Mouse (Mus musculus) CD4-positive helper T cell, adult 2 months (primary cell): ENCODE data around the gene Ninj2.

Source experiments
- DNase-seq: peaks from one replicate; pipeline ENCODE4 v3.0.0-alpha.2; 2012; ENCODE audit warnings: low read depth, missing footprints, low spot score

Gene Ninj2

GRCm38 (mm10) chr6:120091956-120092355 lies 1.2 kb upstream of the Ninj2 start:
- no peak for DNase-seq

- DNase-seq: no peak
Measured at GRCm38 (mm10) chr6:120094091-120094776, 1.1 kb downstream of the Ninj2 start.

GRCm38 (mm10) chr6:120095096-120095495 lies 1.9 kb downstream of the Ninj2 start:
- DNase-seq: no peak

GRCm38 (mm10) chr6:120095501-120095900 lies 2.4 kb downstream of the Ninj2 start:
- no peak for DNase-seq

GRCm38 (mm10) chr6:120099392-120099791 lies 6.2 kb downstream of the Ninj2 start:
- no peak for DNase-seq

GRCm38 (mm10) chr6:120101221-120101620 lies 8.1 kb downstream of the Ninj2 start:
- DNase-seq: no peak

- DNase-seq: no peak
Measured at GRCm38 (mm10) chr6:120101996-120102395, 8.8 kb downstream of the Ninj2 start.

GRCm38 (mm10) chr6:120103104-120103503 lies 10.0 kb downstream of the Ninj2 start:
- DNase-seq: no peak

- no peak for DNase-seq
Measured at GRCm38 (mm10) chr6:120105055-120105454, 11.9 kb downstream of the Ninj2 start.

GRCm38 (mm10) chr6:120107586-120107985 lies 14.4 kb downstream of the Ninj2 start:
- no peak for DNase-seq

GRCm38 (mm10) chr6:120108061-120108460 lies 14.9 kb downstream of the Ninj2 start:
- no peak for DNase-seq

GRCm38 (mm10) chr6:120109173-120109572 lies 16.0 kb downstream of the Ninj2 start:
- no peak for DNase-seq

GRCm38 (mm10) chr6:120109932-120110331 lies 16.8 kb downstream of the Ninj2 start:
- DNase-seq: no peak

GRCm38 (mm10) chr6:120110738-120111409 lies 17.7 kb downstream of the Ninj2 start:
- no peak for DNase-seq

GRCm38 (mm10) chr6:120111410-120111783 lies 18.2 kb downstream of the Ninj2 start:
- no peak for DNase-seq

GRCm38 (mm10) chr6:120111984-120112803 lies 19.0 kb downstream of the Ninj2 start:
- DNase-seq: peak; percentile 83

GRCm38 (mm10) chr6:120113856-120114255 lies 20.7 kb downstream of the Ninj2 start:
- no peak for DNase-seq

GRCm38 (mm10) chr6:120114271-120114670 lies 21.1 kb downstream of the Ninj2 start:
- DNase-seq: no peak

GRCm38 (mm10) chr6:120114698-120115097 lies 21.5 kb downstream of the Ninj2 start:
- peak; percentile 31 for DNase-seq

- no peak for DNase-seq
Measured at GRCm38 (mm10) chr6:120115443-120115842, 22.3 kb downstream of the Ninj2 start.

- no peak for DNase-seq
Measured at GRCm38 (mm10) chr6:120119824-120120223, 26.7 kb downstream of the Ninj2 start.

GRCm38 (mm10) chr6:120124688-120125087 lies 31.5 kb downstream of the Ninj2 start:
- DNase-seq: peak; percentile 77
